ENCODE assay signal across 21 mouse cellular contexts in genomic region chr2:44845424-44845823, GRCm38 (mm10).
A peak's percentile ranks its signal among the peaks of the same experiment; 100 is the strongest.
DNase-seq lines count a peak whose midpoint lies in the region; ATAC-seq and TF ChIP-seq lines count a peak whose summit lies in the region.
"Had no signal": no experiment of that assay in that cellular context is flagged by ENCODE, and none has a peak within 500 bp of the region (broad histone marks: within the 10 kb centered on the region; RNA-seq: fewer than 3 reads in every experiment).

No protein-coding gene starts in this region.

- 0 out of 2 replicates have a peak, but pooled peaks have one; percentile 48 for ATAC-seq in intestine, embryonic 16.5 days
- peak; percentile 77 for ATAC-seq in stomach, embryonic 15.5 days (ENCODE audit: insufficient read depth, low FRiP score, low read depth)
- peak; percentile 78 for ATAC-seq in stomach, postnatal 0 days (ENCODE audit: low FRiP score, low TSS enrichment)
- no peak for ATAC-seq in midbrain, embryonic 11.5 days (ENCODE audit: low FRiP score)
- ATAC-seq: forebrain, embryonic 14.5 days; forebrain, embryonic 16.5 days had no signal

- no peak overlapping the region for H3K4me2 ChIP-seq in intestine, embryonic 16.5 days (ENCODE audit: low read depth, low read length)
- H3K4me2 ChIP-seq in stomach, embryonic 15.5 days = no peak overlapping the region
- no peak overlapping the region for H3K4me2 ChIP-seq in stomach, postnatal 0 days (replicated peaks; ENCODE audit: low read depth)
- no peak overlapping the region for H3K4me2 ChIP-seq in midbrain, embryonic 11.5 days
- H3K4me2 ChIP-seq: embryonic facial prominence, embryonic 13.5 days; embryonic facial prominence, embryonic 15.5 days; forebrain, embryonic 12.5 days had no signal

- H3K27me3 ChIP-seq in intestine, embryonic 16.5 days (replicated peaks; ENCODE audit: control insufficient read depth, insufficient read depth, low read length) = no peaks in the 10 kb centered on the region
- H3K27me3 ChIP-seq in stomach, embryonic 15.5 days (replicated peaks) = no peaks in the 10 kb centered on the region
- no peaks in the 10 kb centered on the region for H3K27me3 ChIP-seq in stomach, postnatal 0 days (ENCODE audit: control insufficient read depth, insufficient read depth, low read length)
- H3K27me3 ChIP-seq in midbrain, embryonic 11.5 days (ENCODE audit: control insufficient read depth, insufficient read depth, low read length) = no peaks in the 10 kb centered on the region
- H3K27me3 ChIP-seq: embryonic facial prominence, embryonic 13.5 days; embryonic facial prominence, embryonic 15.5 days; forebrain, embryonic 12.5 days had no signal

- no peak for TF ChIP-seq EP300 in stomach, postnatal 0 days (optimal IDR thresholded peaks at IDR 0.05)

- TF ChIP-seq CTCF in stomach, postnatal 0 days (IDR thresholded peaks at IDR 0.05; ENCODE audit: low read depth) = no peak

- WGBS in intestine, embryonic 16.5 days = 82% methylated on average over 4 of the region's 4 CpGs
- WGBS in stomach, embryonic 15.5 days = 71% methylated on average over 4 of the region's 4 CpGs
- 70% methylated on average over 4 of the region's 4 CpGs for WGBS in stomach, postnatal 0 days
- WGBS in midbrain, embryonic 11.5 days = 92% methylated on average over 4 of the region's 4 CpGs

- no peaks in the 10 kb centered on the region for H3K9me3 ChIP-seq in intestine, embryonic 16.5 days (ENCODE audit: control insufficient read depth, low read length)
- H3K9me3 ChIP-seq in stomach, embryonic 15.5 days = no peaks in the 10 kb centered on the region
- no peaks in the 10 kb centered on the region for H3K9me3 ChIP-seq in stomach, postnatal 0 days (ENCODE audit: control insufficient read depth, low read length)
- no peaks in the 10 kb centered on the region for H3K9me3 ChIP-seq in midbrain, embryonic 11.5 days (ENCODE audit: control insufficient read depth, low read length)
- H3K9me3 ChIP-seq: embryonic facial prominence, embryonic 13.5 days; embryonic facial prominence, embryonic 15.5 days; forebrain, embryonic 10.5 days; forebrain, embryonic 12.5 days had no signal

- H3K27ac ChIP-seq in intestine, embryonic 16.5 days (ENCODE audit: low read length) = no peak overlapping the region
- no peak overlapping the region for H3K27ac ChIP-seq in stomach, embryonic 15.5 days
- H3K27ac ChIP-seq in stomach, postnatal 0 days (replicated peaks) = no peak overlapping the region
- H3K27ac ChIP-seq in midbrain, embryonic 11.5 days (ENCODE audit: low read depth, low read length) = no peak overlapping the region
- H3K27ac ChIP-seq: embryonic facial prominence, embryonic 13.5 days; embryonic facial prominence, embryonic 15.5 days; forebrain, embryonic 10.5 days; forebrain, embryonic 12.5 days had no signal

- no peaks in the 10 kb centered on the region for H3K36me3 ChIP-seq in intestine, embryonic 16.5 days (ENCODE audit: control insufficient read depth, insufficient read depth, low read length)
- no peaks in the 10 kb centered on the region for H3K36me3 ChIP-seq in stomach, embryonic 15.5 days
- H3K36me3 ChIP-seq in stomach, postnatal 0 days (ENCODE audit: control insufficient read depth, insufficient read depth, low read length) = no peaks in the 10 kb centered on the region
- H3K36me3 ChIP-seq in midbrain, embryonic 11.5 days (ENCODE audit: control insufficient read depth, insufficient read depth, low read length) = no peaks in the 10 kb centered on the region
- H3K36me3 ChIP-seq: embryonic facial prominence, embryonic 13.5 days; embryonic facial prominence, embryonic 15.5 days; forebrain, embryonic 10.5 days; forebrain, embryonic 12.5 days had no signal

- no peak overlapping the region for H3K4me3 ChIP-seq in intestine, embryonic 16.5 days (ENCODE audit: low read length)
- H3K4me3 ChIP-seq in stomach, embryonic 15.5 days (replicated peaks) = no peak overlapping the region
- H3K4me3 ChIP-seq in stomach, postnatal 0 days (ENCODE audit: low read depth, low read length) = no peak overlapping the region
- H3K4me3 ChIP-seq in midbrain, embryonic 11.5 days (ENCODE audit: low read depth, low read length) = no peak overlapping the region
- H3K4me3 ChIP-seq: embryonic facial prominence, embryonic 13.5 days; embryonic facial prominence, embryonic 15.5 days; erythroblast, embryonic 14.5 days; forebrain, embryonic 10.5 days; forebrain, embryonic 12.5 days had no signal

- H3K9ac ChIP-seq in intestine, embryonic 16.5 days (ENCODE audit: low read depth, low read length) = no peak overlapping the region
- H3K9ac ChIP-seq in stomach, embryonic 15.5 days = no peak overlapping the region
- no peak overlapping the region for H3K9ac ChIP-seq in stomach, postnatal 0 days (ENCODE audit: low read length)
- H3K9ac ChIP-seq in midbrain, embryonic 11.5 days (ENCODE audit: low read length) = no peak overlapping the region
- H3K9ac ChIP-seq: embryonic facial prominence, embryonic 13.5 days; embryonic facial prominence, embryonic 15.5 days; forebrain, embryonic 12.5 days had no signal

- no peaks in the 10 kb centered on the region for H3K4me1 ChIP-seq in intestine, embryonic 16.5 days (ENCODE audit: control insufficient read depth, insufficient read depth, low read length)
- H3K4me1 ChIP-seq in stomach, embryonic 15.5 days = no peaks in the 10 kb centered on the region
- no peaks in the 10 kb centered on the region for H3K4me1 ChIP-seq in stomach, postnatal 0 days (replicated peaks; ENCODE audit: control insufficient read depth, insufficient read depth)
- H3K4me1 ChIP-seq in midbrain, embryonic 11.5 days (ENCODE audit: control insufficient read depth, insufficient read depth, low read length) = no peaks in the 10 kb centered on the region
- H3K4me1 ChIP-seq: embryonic facial prominence, embryonic 13.5 days; embryonic facial prominence, embryonic 15.5 days; forebrain, embryonic 10.5 days; forebrain, embryonic 12.5 days had no signal

- no peak for DNase-seq in stomach, postnatal 0 days (ENCODE audit: low spot score)
- no peak for DNase-seq in midbrain, embryonic 11.5 days (ENCODE audit: low spot score, missing footprints)
- DNase-seq in cerebellum, adult 9-10 months = no peak
- DNase-seq: adrenal gland, adult 2 months; adrenal gland, postnatal 10 days; adrenal gland, postnatal 25 days; cerebellum, adult 11 months; cerebellum, adult 2 months; cerebellum, adult 9-11 months; cerebellum, postnatal 14 days; cerebellum, postnatal 36 days; embryo, embryonic 11 days had no signal
